Mouse (Mus musculus): ENCODE measurements around the gene Perm1. TPM values are rescaled to one million over a fixed set of nuclear protein-coding genes. Genes with fewer than 3 reads are reported as not detected.

The Perm1 gene
- polyA plus RNA-seq, 1 experiment, result 9.9 TPM

DNA sequence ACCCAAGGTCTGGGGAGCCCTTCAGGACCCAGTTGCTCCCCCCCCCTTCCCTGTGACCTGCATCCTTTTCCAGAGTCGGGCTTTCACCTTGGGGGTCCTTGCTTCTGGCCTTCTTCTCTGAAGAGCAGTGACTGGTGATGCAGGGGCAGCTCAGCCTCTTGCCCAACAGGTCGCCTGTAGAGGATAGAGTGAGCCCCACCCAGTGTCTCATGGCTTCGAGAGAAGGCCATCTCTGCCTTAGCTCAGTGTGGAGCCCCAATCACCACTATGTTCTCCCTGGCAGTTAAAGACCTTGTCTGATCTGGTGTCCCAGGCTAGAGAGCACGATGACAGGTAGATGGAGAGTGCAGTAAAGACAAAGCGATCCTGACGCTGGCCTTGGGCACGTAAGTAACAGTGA is 36.5 kb downstream of the Perm1 start:
- Histone ChIP-seq H3K4me3 (ENCODE audit: insufficient read depth, low read depth, low read length) (no peak overlapping the region), H3K27ac (replicated peaks; ENCODE audit: low read depth, low read length) (no peak overlapping the region), H3K4me1 (ENCODE audit: control insufficient read depth, insufficient read depth, insufficient read length, low read length) (no peaks in the 10 kb centered on the region; the same call in 1 of the 2 replicates)

GRCm38 (mm10) chr4:156252619-156253018 is 37.0 kb downstream of the Perm1 start:
- Histone ChIP-seq H3K27ac (replicated peaks; ENCODE audit: low read depth, low read length) (no peak overlapping the region), H3K4me3 (ENCODE audit: insufficient read depth, low read depth, low read length) (no peak overlapping the region), H3K4me1 (ENCODE audit: control insufficient read depth, insufficient read depth, insufficient read length, low read length) (no peaks in the 10 kb centered on the region; the same call in 1 of the 2 replicates)

DNA sequence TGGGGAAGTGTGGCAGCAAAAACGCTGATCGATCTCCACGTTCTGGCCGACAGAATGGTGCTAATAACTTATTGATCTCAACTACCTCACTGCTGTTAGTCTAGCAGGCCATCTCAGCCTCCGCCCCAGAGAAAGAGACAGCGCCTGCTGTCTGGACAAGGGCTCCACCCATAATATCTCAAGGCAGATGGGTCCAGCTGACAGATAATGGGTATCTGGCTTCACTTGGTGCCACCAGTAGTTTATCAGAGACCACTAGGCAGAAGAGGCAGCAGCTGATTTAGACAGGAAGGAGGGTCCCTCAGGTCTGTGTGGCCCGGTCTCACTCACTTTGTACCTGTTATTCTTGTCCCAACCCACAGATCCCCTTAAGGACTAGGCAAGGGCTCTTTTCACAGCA is 37.4 kb downstream of the Perm1 start:
- H3K4me1 ChIP-seq (ENCODE audit: control insufficient read depth, insufficient read depth, insufficient read length, low read length), result no peaks in the 10 kb centered on the region; the same call in 1 of the 2 replicates
- no peak overlapping the region for H3K27ac ChIP-seq (replicated peaks; ENCODE audit: low read depth, low read length)
- no peak overlapping the region for H3K4me3 ChIP-seq (ENCODE audit: insufficient read depth, low read depth, low read length)

GRCm38 (mm10) chr4:156254361-156255077 is 38.9 kb downstream of the Perm1 start:
- Histone ChIP-seq H3K4me1 (ENCODE audit: control insufficient read depth, insufficient read depth, insufficient read length, low read length) (no peaks in the 10 kb centered on the region; the same call in 1 of the 2 replicates), H3K4me3 (ENCODE audit: insufficient read depth, low read depth, low read length) (peak overlapping the region; percentile 3; the same call in 1 of the 2 replicates), H3K27ac (replicated peaks; ENCODE audit: low read depth, low read length) (no peak overlapping the region)

- Histone ChIP-seq H3K4me1 (ENCODE audit: control insufficient read depth, insufficient read depth, insufficient read length, low read length) (no peaks in the 10 kb centered on the region; the same call in 1 of the 2 replicates), H3K27ac (replicated peaks; ENCODE audit: low read depth, low read length) (no peak within 1 kb of the TSS), H3K4me3 (ENCODE audit: insufficient read depth, low read depth, low read length) (peak within 1 kb of the TSS; percentile 3; the same call in 1 of the 2 replicates)
Measured at GRCm38 (mm10) chr4:156255078-156255839, 39.6 kb downstream of the Perm1 start, which contains the start of gene Samd11. Samd11 (minus strand) TSS chr4:156255657.

Other genes with a start within 250 kb of the Perm1 start
- gene B3galt6, start 223.2 kb upstream of the Perm1 start, polyA plus RNA-seq (2012; ENCODE audit: insufficient read depth, insufficient read length, missing spikeins), result 1.8 and 3.0 TPM in 2 replicates
- 138 and 141 TPM in 2 replicates for gene Sdf4, start 223.0 kb upstream of the Perm1 start, polyA plus RNA-seq (2012; ENCODE audit: insufficient read depth, insufficient read length, missing spikeins)
- gene Tnfrsf4, start 202.0 kb upstream of the Perm1 start, polyA plus RNA-seq (2012; ENCODE audit: insufficient read depth, insufficient read length, missing spikeins), result not detected in 2 replicates
- not detected in 2 replicates for gene Tnfrsf18, start 189.7 kb upstream of the Perm1 start, polyA plus RNA-seq (2012; ENCODE audit: insufficient read depth, insufficient read length, missing spikeins)
- not detected in 2 replicates for gene Ttll10, start 156.5 kb upstream of the Perm1 start, polyA plus RNA-seq (2012; ENCODE audit: insufficient read depth, insufficient read length, missing spikeins)
- gene 9430015G10Rik, start 105.9 kb upstream of the Perm1 start, polyA plus RNA-seq (2012; ENCODE audit: insufficient read depth, insufficient read length, missing spikeins), result 0.48 and 3.6 TPM in 2 replicates
- not detected in 2 replicates for gene Rnf223, start 85.4 kb upstream of the Perm1 start, polyA plus RNA-seq (2012; ENCODE audit: insufficient read depth, insufficient read length, missing spikeins)
- gene Agrn, start 18.4 kb upstream of the Perm1 start, polyA plus RNA-seq (2012; ENCODE audit: insufficient read depth, insufficient read length, missing spikeins), result 9.5 and 18.5 TPM in 2 replicates
- 6.1 and 11.7 TPM in 2 replicates for gene Isg15, start 15.1 kb upstream of the Perm1 start, polyA plus RNA-seq (2012; ENCODE audit: insufficient read depth, insufficient read length, missing spikeins)
- gene AW011738, start 12.6 kb upstream of the Perm1 start, polyA plus RNA-seq (2012; ENCODE audit: insufficient read depth, insufficient read length, missing spikeins), result 1.9 and 5.5 TPM in 2 replicates
- 7.8 and 8.7 TPM in 2 replicates for gene Plekhn1, start 19.0 kb downstream of the Perm1 start, polyA plus RNA-seq (2012; ENCODE audit: insufficient read depth, insufficient read length, missing spikeins)
- 13.8 and 14.6 TPM in 2 replicates for gene Noc2l, start 20.1 kb downstream of the Perm1 start, polyA plus RNA-seq (2012; ENCODE audit: insufficient read depth, insufficient read length, missing spikeins)
- not detected in 2 replicates for gene Samd11, start 39.8 kb downstream of the Perm1 start, polyA plus RNA-seq (2012; ENCODE audit: insufficient read depth, insufficient read length, missing spikeins)
- gene Vmn2r-ps159, start 115.2 kb downstream of the Perm1 start, polyA plus RNA-seq (2012; ENCODE audit: insufficient read depth, insufficient read length, missing spikeins), result not detected in 2 replicates